Mouse (Mus musculus): ENCODE data around the gene Gpr179. TPM values are rescaled to one million over a fixed set of nuclear protein-coding genes. Genes with fewer than 3 reads are reported as not detected.

Gene Gpr179
- polyA plus RNA-seq, 1 experiment: 0.66 TPM

DNA sequence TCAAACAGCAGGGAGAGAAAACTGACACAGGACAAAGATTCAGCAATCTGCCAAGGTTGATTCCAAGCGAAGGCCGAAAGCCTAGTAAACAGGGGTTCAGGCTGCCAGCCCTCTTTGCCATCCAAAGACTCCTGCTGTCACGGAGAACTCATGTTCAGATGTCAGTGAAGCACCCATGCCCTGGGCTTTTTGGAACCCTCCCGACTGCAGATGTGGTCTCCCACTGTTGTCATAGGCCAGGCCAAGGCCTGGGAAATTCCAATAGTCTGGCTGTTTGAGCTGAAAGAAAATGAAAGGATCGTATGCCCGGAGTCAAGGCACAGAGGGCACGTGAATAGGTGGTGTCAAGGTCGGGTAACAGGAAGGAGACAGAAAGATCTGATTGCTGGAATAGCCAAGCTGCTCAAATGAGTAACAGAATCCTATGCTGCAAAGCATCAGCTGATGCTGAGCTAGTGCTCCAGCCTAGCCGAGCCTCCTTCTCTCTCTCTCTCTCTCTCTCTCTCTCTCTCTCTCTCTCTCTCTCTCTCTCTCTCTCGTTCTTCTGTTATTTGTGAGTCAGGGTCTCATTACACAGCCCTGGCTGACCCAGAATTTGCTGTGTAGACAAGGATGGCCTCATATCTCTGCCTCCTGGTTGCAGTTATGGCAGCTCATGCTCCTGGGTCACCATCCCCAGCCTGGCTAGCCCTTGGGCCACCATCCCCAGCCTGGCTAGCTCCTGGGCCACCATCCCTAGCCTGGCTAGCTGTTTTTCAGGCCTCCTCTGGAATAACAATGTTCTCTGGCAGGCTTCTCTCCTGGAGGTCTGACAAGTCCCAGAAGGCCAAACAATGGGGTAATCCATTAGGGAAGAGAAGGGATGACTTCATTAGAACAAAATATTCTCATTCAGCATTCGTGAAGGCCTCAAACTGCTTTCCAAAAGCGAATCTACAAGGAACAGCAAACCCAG is 62.3 kb downstream of the Gpr179 start:
- DNase-seq (ENCODE audit: extremely low spot score in 1 of 2, low spot score in 1 of 2): peak in 1 of 2 experiments; percentile 62

DNA sequence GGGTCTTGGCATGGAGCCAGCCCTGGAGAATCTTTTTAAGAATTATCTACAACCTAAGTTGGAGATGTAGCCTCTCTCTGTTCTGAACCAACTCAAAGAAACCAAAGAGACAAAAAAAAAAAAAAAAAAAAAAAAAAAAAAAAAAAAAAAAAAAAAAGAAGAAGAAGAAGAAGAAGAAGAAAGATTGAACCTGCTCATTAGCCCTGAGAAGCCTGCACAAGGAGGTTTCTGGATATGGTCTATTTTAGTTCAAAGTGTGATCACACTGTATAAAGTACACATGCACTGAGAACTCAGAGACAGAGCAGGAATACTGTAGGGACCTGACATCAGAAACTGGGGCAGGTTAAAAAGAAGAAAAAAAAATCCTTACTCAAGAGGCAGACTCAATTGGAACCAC is 64.2 kb downstream of the Gpr179 start:
- no peak for DNase-seq (ENCODE audit: extremely low spot score in 1 of 2, low spot score in 1 of 2)

DNA sequence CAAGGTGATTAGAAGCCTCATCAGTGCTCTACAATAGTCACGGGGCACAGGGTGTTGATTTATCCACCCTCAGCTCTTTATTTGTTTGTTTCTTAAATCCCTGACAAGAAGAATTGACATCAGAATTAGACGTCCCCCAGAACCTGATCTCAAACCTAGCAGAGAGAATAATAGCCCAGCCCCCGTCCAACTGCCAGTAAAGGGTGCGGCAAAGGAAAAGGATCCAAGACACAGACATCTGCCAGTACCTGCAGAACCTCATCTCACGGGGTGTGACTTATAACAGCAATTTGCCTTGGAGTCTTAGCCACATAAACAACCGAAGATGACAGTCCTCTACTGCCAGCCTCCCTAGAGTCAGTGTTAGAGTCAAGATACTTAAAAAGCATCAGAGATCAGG is 64.9 kb downstream of the Gpr179 start:
- no peak for DNase-seq (ENCODE audit: extremely low spot score in 1 of 2, low spot score in 1 of 2)

DNA sequence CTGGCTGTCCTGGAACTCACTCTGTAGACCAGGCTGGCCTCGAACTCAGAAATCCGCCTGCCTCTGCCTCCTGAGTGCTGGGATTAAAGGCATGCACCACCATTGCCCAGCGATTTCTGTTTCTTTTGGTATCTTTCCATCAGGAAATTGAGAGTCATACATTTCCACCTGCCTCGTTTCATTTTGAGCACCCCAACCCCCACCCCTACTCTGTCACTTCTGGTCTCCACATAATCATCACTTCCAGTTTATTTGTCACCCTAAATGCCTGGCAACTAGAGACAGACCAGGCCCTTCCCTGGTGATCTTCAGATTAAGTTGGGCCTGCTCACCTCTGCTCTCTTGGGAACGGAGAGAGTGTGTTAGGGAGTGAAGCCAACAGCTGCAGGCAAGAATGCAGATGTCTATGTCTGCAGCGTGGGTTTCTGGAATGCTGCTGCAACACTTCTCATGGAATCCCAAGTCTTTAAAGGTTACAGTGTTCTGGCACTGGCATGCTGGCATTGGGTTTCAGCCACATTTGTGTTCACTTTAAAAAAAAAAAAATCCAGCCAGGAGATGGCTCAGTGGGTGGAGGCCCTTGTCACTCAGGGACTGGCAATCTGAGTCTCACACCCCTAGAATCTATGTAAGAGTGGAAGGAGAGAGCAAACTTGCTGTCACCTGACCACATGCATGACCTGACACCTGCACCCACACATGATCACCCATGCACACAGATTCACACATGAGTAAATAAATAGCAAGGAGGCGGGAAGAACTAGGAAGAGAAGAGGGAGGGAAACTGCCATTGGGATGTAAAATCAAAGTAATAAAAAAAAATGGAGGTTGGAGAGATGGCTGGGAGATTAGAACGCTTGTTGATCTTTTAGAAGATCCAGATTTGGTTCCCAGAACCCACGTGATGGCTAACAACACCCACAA is 65.8 kb downstream of the Gpr179 start:
- DNase-seq (ENCODE audit: extremely low spot score in 1 of 2, low spot score in 1 of 2): no peak

DNA sequence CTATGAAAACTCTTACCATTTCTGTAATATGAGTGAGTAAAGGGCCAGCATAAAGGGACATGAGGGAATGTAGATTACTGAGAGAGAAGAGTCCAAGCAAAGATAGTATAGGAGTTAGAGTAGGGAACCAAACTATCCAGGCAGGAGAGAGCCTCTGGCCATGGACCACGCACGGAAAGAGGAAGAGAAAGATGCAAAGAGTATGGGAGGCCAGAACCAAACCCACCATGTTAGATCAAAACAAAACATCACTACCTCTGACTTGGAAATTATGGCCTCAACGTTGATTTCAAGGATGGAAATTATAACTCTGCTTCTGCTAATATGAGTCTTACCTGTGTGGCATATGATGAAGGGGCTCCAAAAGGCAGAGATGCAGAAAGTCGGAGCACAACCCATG is 67.0 kb downstream of the Gpr179 start:
- DNase-seq (ENCODE audit: extremely low spot score in 1 of 2, low spot score in 1 of 2): no peak

DNA sequence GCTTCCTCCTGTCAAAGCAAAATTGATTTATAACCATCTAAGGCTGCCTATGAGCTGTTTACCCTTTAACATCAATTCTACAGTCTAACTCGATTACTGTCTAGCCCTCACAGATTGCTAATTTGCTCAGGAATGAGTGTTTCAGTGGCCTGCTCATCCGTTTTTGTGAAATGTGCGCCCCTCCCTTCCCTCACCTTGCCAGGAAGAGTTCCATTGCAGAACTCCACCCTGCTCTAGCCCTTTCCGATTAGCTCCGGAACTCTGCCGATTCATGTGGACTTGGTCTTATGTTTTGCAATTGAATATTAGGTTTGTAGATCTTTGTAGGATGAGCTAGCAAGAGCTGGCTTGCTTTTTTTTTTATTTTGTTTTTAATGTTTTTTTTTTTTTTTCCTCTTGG is 69.7 kb downstream of the Gpr179 start:
- no peak for DNase-seq (ENCODE audit: extremely low spot score in 1 of 2, low spot score in 1 of 2)

Other genes with a start within 250 kb of the Gpr179 start
- gene Tbx21, start 236.7 kb downstream of the Gpr179 start, polyA plus RNA-seq (2012; rRNA removed): 9.7 and 10.1 TPM in 2 replicates
- gene Tbkbp1, start 200.6 kb downstream of the Gpr179 start, polyA plus RNA-seq (2012; rRNA removed): 51.1 and 62.2 TPM in 2 replicates
- 76.4 and 80.7 TPM in 2 replicates for gene Kpnb1, start 164.2 kb downstream of the Gpr179 start, polyA plus RNA-seq (2012; rRNA removed)
- 82.1 and 103 TPM in 2 replicates for gene Npepps, start 71.4 kb downstream of the Gpr179 start, polyA plus RNA-seq (2012; rRNA removed)
- 28.9 TPM in 2 replicates for gene Mrpl45, start 36.4 kb downstream of the Gpr179 start, polyA plus RNA-seq (2012; rRNA removed)
- gene Socs7, start 10.5 kb upstream of the Gpr179 start, polyA plus RNA-seq (2012; rRNA removed): 43.3 and 44.9 TPM in 2 replicates
- gene Arhgap23, start 63.5 kb upstream of the Gpr179 start, polyA plus RNA-seq (2012; rRNA removed): 53.4 and 64.2 TPM in 2 replicates
- gene 4933428G20Rik, start 148.3 kb upstream of the Gpr179 start, polyA plus RNA-seq (2012; rRNA removed): 0.13 and 0.24 TPM in 2 replicates
- gene Srcin1, start 224.1 kb upstream of the Gpr179 start, polyA plus RNA-seq (2012; rRNA removed): 117 and 123 TPM in 2 replicates